Comparison of ENCODE assay signal across 24 mouse cellular contexts in genomic region chr10:68164137-68164536, GRCm38 (mm10).
DNase-seq lines count a peak whose midpoint lies in the region; ATAC-seq and TF ChIP-seq lines count a peak whose summit lies in the region.
"Had no signal": no experiment of that assay in that cellular context is flagged by ENCODE, and none has a peak within 500 bp of the region (broad histone marks: within the 10 kb centered on the region; RNA-seq: fewer than 3 reads in every experiment).

No protein-coding gene starts in this region.

- H3K4me2 ChIP-seq in midbrain, embryonic 11.5 days: no peak overlapping the region
- H3K4me2 ChIP-seq in forebrain, embryonic 12.5 days: no peak overlapping the region
- H3K4me2 ChIP-seq: forebrain, embryonic 15.5 days; heart, embryonic 13.5 days; hindbrain, embryonic 14.5 days had no signal

- ATAC-seq in midbrain, embryonic 11.5 days (ENCODE audit: low FRiP score): no peak
- ATAC-seq in megakaryocyte-erythroid progenitor cell, adult 5-6 weeks (replicated peaks; ENCODE audit: low FRiP score, low TSS enrichment, poor library complexity, severe bottlenecking): peak; percentile 49; the same call in 1 of the 2 replicates
- ATAC-seq in forebrain, embryonic 12.5 days (ENCODE audit: low FRiP score): no peak
- ATAC-seq: forebrain, embryonic 15.5 days; hindbrain, postnatal 0 days; inflammation-experienced regulatory T-cells, adult 6 months had no signal

- no peak for DNase-seq in left cerebral cortex, adult 2 months (ENCODE audit: extremely low spot score in 1 of 2, low spot score in 2 of 2)
- no peak for DNase-seq in left cerebral cortex, postnatal 14 days (ENCODE audit: low spot score in 2 of 2)
- peak; percentile 45 for DNase-seq in midbrain, embryonic 11.5 days (ENCODE audit: low spot score, missing footprints)
- DNase-seq in midbrain, embryonic 10.5 days (ENCODE audit: low spot score): no peak
- DNase-seq: adrenal gland, adult 8-10 months; adrenal gland, postnatal 25 days; B cell, adult 2 months; cerebellum, adult 11-12 months; cerebellum, adult 8-10 months; cerebellum, postnatal 14 days; gastrocnemius, postnatal 25 days; heart, adult 2 months; heart, postnatal 14 days; heart, postnatal 4 days had no signal

- no peaks in the 10 kb centered on the region for H3K36me3 ChIP-seq in midbrain, embryonic 11.5 days (ENCODE audit: control insufficient read depth, insufficient read depth, low read length)
- H3K36me3 ChIP-seq in midbrain, embryonic 10.5 days: no peaks in the 10 kb centered on the region
- no peaks in the 10 kb centered on the region for H3K36me3 ChIP-seq in forebrain, embryonic 12.5 days (replicated peaks)
- H3K36me3 ChIP-seq: forebrain, embryonic 15.5 days; G1E; heart, embryonic 10.5 days; heart, embryonic 13.5 days had no signal

- no peak overlapping the region for H3K9ac ChIP-seq in midbrain, embryonic 11.5 days (ENCODE audit: low read length)
- no peak overlapping the region for H3K9ac ChIP-seq in forebrain, embryonic 12.5 days
- H3K9ac ChIP-seq: forebrain, embryonic 15.5 days; heart, embryonic 13.5 days; hindbrain, embryonic 14.5 days had no signal

- H3K4me1 ChIP-seq in midbrain, embryonic 11.5 days (ENCODE audit: control insufficient read depth, insufficient read depth, low read length): 0 out of 2 replicates have a peak, but pooled peaks cover 4% of the 10 kb centered on the region
- H3K4me1 ChIP-seq in midbrain, embryonic 10.5 days: peaks cover 19% of the 10 kb centered on the region
- peaks cover 17% of the 10 kb centered on the region for H3K4me1 ChIP-seq in forebrain, embryonic 12.5 days

- H3K27me3 ChIP-seq in midbrain, embryonic 11.5 days (ENCODE audit: control insufficient read depth, insufficient read depth, low read length): no peaks in the 10 kb centered on the region
- H3K27me3 ChIP-seq in midbrain, embryonic 10.5 days (ENCODE audit: low read depth, poor library complexity, severe bottlenecking): no peaks in the 10 kb centered on the region
- no peaks in the 10 kb centered on the region for H3K27me3 ChIP-seq in forebrain, embryonic 12.5 days
- H3K27me3 ChIP-seq: CH12.LX; forebrain, embryonic 15.5 days; heart, embryonic 13.5 days had no signal

- no peak for TF ChIP-seq CTCF in left cerebral cortex, adult 2 months (IDR thresholded peaks at IDR 0.05)

- peak overlapping the region; percentile 88; the same call in 1 of the 2 replicates for H3K27ac ChIP-seq in left cerebral cortex, adult 2 months
- no peak overlapping the region for H3K27ac ChIP-seq in midbrain, embryonic 11.5 days (ENCODE audit: low read depth, low read length)
- no peak overlapping the region for H3K27ac ChIP-seq in midbrain, embryonic 10.5 days (replicated peaks)
- no peak overlapping the region for H3K27ac ChIP-seq in forebrain, embryonic 12.5 days
- H3K27ac ChIP-seq: forebrain, embryonic 15.5 days; heart, embryonic 10.5 days; heart, embryonic 13.5 days; hindbrain, embryonic 14.5 days; hindbrain, postnatal 0 days had no signal

- 90% methylated on average over 2 of the region's 2 CpGs for WGBS in midbrain, embryonic 11.5 days
- 96% methylated on average over 2 of the region's 2 CpGs for WGBS in midbrain, embryonic 10.5 days
- WGBS in forebrain, embryonic 12.5 days: 98% methylated on average over 2 of the region's 2 CpGs

- intact Hi-C loops in left cerebral cortex, adult 2 months (cut with DNase I): loop anchor here (2.0 kb wide), 1 partner anchor 27 kb away; no protein-coding TSS in a partner anchor
- intact Hi-C loops in left cerebral cortex, postnatal 14 days (cut with DNase I): no loop called here

- no peaks in the 10 kb centered on the region for H3K9me3 ChIP-seq in midbrain, embryonic 11.5 days (ENCODE audit: control insufficient read depth, low read length)
- no peaks in the 10 kb centered on the region for H3K9me3 ChIP-seq in midbrain, embryonic 10.5 days (replicated peaks)
- H3K9me3 ChIP-seq in forebrain, embryonic 12.5 days: no peaks in the 10 kb centered on the region
- H3K9me3 ChIP-seq: forebrain, embryonic 15.5 days; heart, embryonic 10.5 days; heart, embryonic 13.5 days had no signal

- no peak overlapping the region for H3K4me3 ChIP-seq in left cerebral cortex, adult 2 months
- no peak overlapping the region for H3K4me3 ChIP-seq in midbrain, embryonic 11.5 days (ENCODE audit: low read depth, low read length)
- no peak overlapping the region for H3K4me3 ChIP-seq in midbrain, embryonic 10.5 days
- H3K4me3 ChIP-seq in forebrain, embryonic 12.5 days (replicated peaks): no peak overlapping the region
- H3K4me3 ChIP-seq: forebrain, embryonic 15.5 days; heart, adult 2 months; heart, embryonic 10.5 days; heart, embryonic 13.5 days had no signal
